Comparison of ENCODE assay signal across 9 mouse cellular contexts in genomic region chr4:98243941-98244929, GRCm38 (mm10).
DNase-seq lines count a peak whose midpoint lies in the region; ATAC-seq lines count a peak whose summit lies in the region.
"Had no signal": no experiment of that assay in that cellular context is flagged by ENCODE, and none has a peak within 500 bp of the region (broad histone marks: within the 10 kb centered on the region; RNA-seq: fewer than 3 reads in every experiment).

No protein-coding gene starts in this region.

- peak overlapping the region; percentile 45; the same call in 1 of the 2 replicates for H3K9ac ChIP-seq in forebrain, embryonic 13.5 days
- peak overlapping the region; percentile 50 for H3K9ac ChIP-seq in lung, embryonic 16.5 days (ENCODE audit: low read length)
- H3K9ac ChIP-seq: liver, embryonic 13.5 days had no signal

- ATAC-seq in forebrain, embryonic 13.5 days = peak; percentile 86
- peak; percentile 67 for ATAC-seq in lung, embryonic 16.5 days (ENCODE audit: low read depth)

- no peaks in the 10 kb centered on the region for H3K9me3 ChIP-seq in forebrain, embryonic 13.5 days (replicated peaks)
- peaks cover 2% of the 10 kb centered on the region; the same call in 1 of the 2 replicates for H3K9me3 ChIP-seq in lung, embryonic 16.5 days (ENCODE audit: control insufficient read depth, low read length)
- H3K9me3 ChIP-seq: liver, embryonic 13.5 days had no signal

- WGBS in forebrain, embryonic 13.5 days = 8% methylated on average over 15 of the region's 16 CpGs
- WGBS in lung, embryonic 16.5 days = 5% methylated on average over 15 of the region's 16 CpGs

- peak overlapping the region; percentile 58 for H3K4me2 ChIP-seq in forebrain, embryonic 13.5 days
- H3K4me2 ChIP-seq in lung, embryonic 16.5 days (ENCODE audit: low read depth, low read length) = peak overlapping the region; percentile 58
- H3K4me2 ChIP-seq: liver, embryonic 13.5 days had no signal

- peak; percentile 7 for DNase-seq in ovary, postnatal 36 days (ENCODE audit: low spot score)
- no peak for DNase-seq in ovary, postnatal 10 days (ENCODE audit: low spot score)
- peak; percentile 16 for DNase-seq in heart, postnatal 25 days (ENCODE audit: low spot score)
- DNase-seq in kidney, postnatal 14 days = peak; percentile 40
- DNase-seq in right cerebral cortex, postnatal 14 days = peak; percentile 25
- no peak for DNase-seq in testis, postnatal 10 days (ENCODE audit: low spot score)

- no peaks in the 10 kb centered on the region for H3K36me3 ChIP-seq in forebrain, embryonic 13.5 days (ENCODE audit: poor library complexity, severe bottlenecking)
- no peaks in the 10 kb centered on the region for H3K36me3 ChIP-seq in lung, embryonic 16.5 days (ENCODE audit: control insufficient read depth, insufficient read depth, low read length)
- H3K36me3 ChIP-seq: liver, embryonic 13.5 days had no signal

- H3K4me3 ChIP-seq in forebrain, embryonic 13.5 days = peak overlapping the region; percentile 27
- peak overlapping the region; percentile 18 for H3K4me3 ChIP-seq in lung, embryonic 16.5 days (ENCODE audit: low read length)
- H3K4me3 ChIP-seq: liver, embryonic 13.5 days had no signal

- no peaks in the 10 kb centered on the region for H3K27me3 ChIP-seq in forebrain, embryonic 13.5 days
- H3K27me3 ChIP-seq in lung, embryonic 16.5 days (ENCODE audit: control insufficient read depth, insufficient read depth, low read depth, low read length) = no peaks in the 10 kb centered on the region
- H3K27me3 ChIP-seq: liver, embryonic 13.5 days had no signal

- H3K4me1 ChIP-seq in forebrain, embryonic 13.5 days = peaks cover 21% of the 10 kb centered on the region
- H3K4me1 ChIP-seq in lung, embryonic 16.5 days (replicated peaks; ENCODE audit: control insufficient read depth, insufficient read depth, low read length) = peaks cover 15% of the 10 kb centered on the region

- intact Hi-C loops in heart, postnatal 25 days (cut with DNase I) = no loop called here

- peak overlapping the region; percentile 70 for H3K27ac ChIP-seq in forebrain, embryonic 13.5 days
- peak overlapping the region; percentile 47 for H3K27ac ChIP-seq in lung, embryonic 16.5 days (ENCODE audit: low read length)
- H3K27ac ChIP-seq: liver, embryonic 13.5 days had no signal

Comparison
In these comparisons a context has a peak if more than half of its experiments do, and no peak if none do; other contexts are left out.
1. DNase-seq: peak in ovary, postnatal 36 days (single experiment), heart, postnatal 25 days (single experiment), kidney, postnatal 14 days (single experiment) and right cerebral cortex, postnatal 14 days (single experiment); none in ovary, postnatal 10 days (single experiment) and testis, postnatal 10 days (single experiment).